Comparison of ENCODE assay signal across 13 mouse cellular contexts in the genomic region with DNA sequence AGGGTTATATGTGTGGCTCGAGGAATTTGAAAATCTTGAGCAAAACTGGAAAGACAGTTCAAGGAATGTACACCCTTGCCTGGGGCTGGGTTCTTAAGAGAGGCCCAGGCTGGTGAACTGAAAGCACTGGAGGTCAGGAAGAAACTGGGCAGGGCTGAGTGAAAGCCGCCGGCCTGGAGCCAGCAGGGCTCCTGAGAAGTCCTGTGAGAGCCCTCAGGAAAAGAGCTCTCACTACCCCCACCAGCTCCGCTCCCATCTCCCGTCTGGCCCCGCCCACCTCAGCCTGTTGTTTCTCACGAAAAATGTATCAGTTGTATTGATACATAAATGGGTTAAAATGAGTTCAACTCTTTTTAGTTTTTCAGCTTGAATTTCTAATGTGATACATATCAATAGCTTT. TPM values are rescaled to one million over a fixed set of nuclear protein-coding genes. Genes with fewer than 3 reads are reported as not detected.
DNase-seq lines count a peak whose midpoint lies in the region; ATAC-seq lines count a peak whose summit lies in the region.
"Had no signal": no experiment of that assay in that cellular context is flagged by ENCODE, and none has a peak within 500 bp of the region (broad histone marks: within the 10 kb centered on the region; RNA-seq: fewer than 3 reads in every experiment).

No protein-coding gene starts in this region.

- ATAC-seq in cerebellum, adult (ENCODE audit: insufficient number of reproducible peaks, low FRiP score, low TSS enrichment): no peak
- ATAC-seq: liver, embryonic 12.5 days had no signal

- DNase-seq in kidney, postnatal 4 days: peak; percentile 1 to 2
- DNase-seq in kidney, adult 9 months: no peak
- DNase-seq in WW6 (ENCODE audit: low read depth, low spot score): peak; percentile 1
- peak; percentile 9 for DNase-seq in gastrocnemius, postnatal 14 days
- DNase-seq in mesoderm, embryonic 11.5 days (ENCODE audit: low read depth, low spot score): peak; percentile 8
- DNase-seq in right cerebral cortex, postnatal 10 days (ENCODE audit: low spot score in 2 of 2): no peak
- DNase-seq: cerebellum, postnatal 25 days; midbrain, embryonic 14.5 days; thymus, postnatal 36 days had no signal

- intact Hi-C loops in gastrocnemius, postnatal 14 days (cut with DNase I; ENCODE audit: low total_unique reads): no loop called here

RNA-seq across cellular contexts. Expression of a gene that starts 43.8 kb away (rescaled TPM):
- not detected for total RNA-seq in gastrocnemius, postnatal 14 days (2021)
- total RNA-seq: gastrocnemius, adult 8-10 months; layer of hippocampus, postnatal 14 days had no signal

Comparison
In these comparisons a context has a peak if more than half of its experiments do, and no peak if none do; other contexts are left out.
1. DNase-seq: peak in kidney, postnatal 4 days (2 of 2), WW6 (single experiment), gastrocnemius, postnatal 14 days (single experiment) and mesoderm, embryonic 11.5 days (single experiment); none in kidney, adult 9 months (single experiment) and right cerebral cortex, postnatal 10 days (0 of 2).